28 mouse cellular contexts compared by ENCODE assay signal in the genomic region with DNA sequence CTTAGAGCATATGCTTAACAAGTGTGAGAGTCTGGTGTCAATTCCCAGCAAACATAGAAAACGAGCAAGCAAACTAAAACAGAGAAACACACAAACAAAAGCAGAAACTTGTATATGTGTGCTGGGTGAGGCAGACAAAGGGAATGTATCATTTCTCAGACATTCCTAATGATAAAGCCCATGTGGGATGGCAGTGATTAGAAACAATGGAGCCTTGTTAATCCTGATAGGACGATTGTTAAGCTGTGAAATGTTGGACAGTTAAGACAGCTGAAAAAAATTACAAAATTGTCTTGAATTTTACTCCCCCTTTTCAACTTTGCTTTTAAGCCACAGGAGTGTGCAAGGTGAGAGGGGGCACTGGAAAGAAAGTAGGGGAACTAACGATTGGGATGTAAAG.
"Had no signal": no experiment of that assay in that cellular context is flagged by ENCODE, and none has a peak within 500 bp of the region (broad histone marks: within the 10 kb centered on the region; RNA-seq: fewer than 3 reads in every experiment).

No protein-coding gene starts in this region.

- DNase-seq: cerebellum, adult 8-10 months; cerebellum, adult 9-10 months; cerebellum, adult 9-11 months; cerebellum, postnatal 10 days; cerebellum, postnatal 14 days; cerebellum, postnatal 25 days; cerebellum, postnatal 36 days; embryo, embryonic 11 days; forebrain, postnatal 0 days; gastrocnemius, adult 2 months; gastrocnemius, postnatal 10 days; gastrocnemius, postnatal 14 days; gastrocnemius, postnatal 25 days; gastrocnemius, postnatal 36 days; heart, adult 11 months; heart, adult 18-20 months; heart, adult 2 months had no signal

- H3K9ac ChIP-seq: embryonic facial prominence, embryonic 12.5 days; embryonic facial prominence, embryonic 13.5 days; embryonic facial prominence, embryonic 15.5 days; forebrain, embryonic 12.5 days; forebrain, embryonic 13.5 days; forebrain, embryonic 15.5 days; forebrain, postnatal 0 days had no signal

- H3K27me3 ChIP-seq: embryonic facial prominence, embryonic 12.5 days; embryonic facial prominence, embryonic 13.5 days; embryonic facial prominence, embryonic 15.5 days; forebrain, embryonic 12.5 days; forebrain, embryonic 13.5 days; forebrain, embryonic 15.5 days had no signal

- H3K36me3 ChIP-seq: embryonic facial prominence, embryonic 10.5 days; embryonic facial prominence, embryonic 12.5 days; embryonic facial prominence, embryonic 13.5 days; embryonic facial prominence, embryonic 15.5 days; forebrain, embryonic 10.5 days; forebrain, embryonic 12.5 days; forebrain, embryonic 15.5 days had no signal

- ATAC-seq: forebrain, embryonic 13.5 days; forebrain, embryonic 14.5 days; forebrain, embryonic 15.5 days; forebrain, embryonic 16.5 days; forebrain, postnatal 0 days had no signal

- H3K27ac ChIP-seq: embryonic facial prominence, embryonic 10.5 days; embryonic facial prominence, embryonic 12.5 days; embryonic facial prominence, embryonic 13.5 days; embryonic facial prominence, embryonic 15.5 days; forebrain, embryonic 10.5 days; forebrain, embryonic 12.5 days; forebrain, embryonic 13.5 days; forebrain, embryonic 15.5 days; gastrocnemius, adult 2 months; heart, adult 2 months had no signal

- H3K4me1 ChIP-seq: embryonic facial prominence, embryonic 12.5 days; embryonic facial prominence, embryonic 13.5 days; embryonic facial prominence, embryonic 15.5 days; forebrain, embryonic 12.5 days; forebrain, embryonic 13.5 days; forebrain, embryonic 15.5 days had no signal

- H3K4me3 ChIP-seq: embryonic facial prominence, embryonic 10.5 days; embryonic facial prominence, embryonic 12.5 days; embryonic facial prominence, embryonic 13.5 days; embryonic facial prominence, embryonic 15.5 days; erythroblast, embryonic 14.5 days; forebrain, embryonic 10.5 days; forebrain, embryonic 12.5 days; forebrain, embryonic 13.5 days; forebrain, embryonic 15.5 days; gastrocnemius, adult 2 months; heart, adult 2 months had no signal

- H3K4me2 ChIP-seq: embryonic facial prominence, embryonic 12.5 days; embryonic facial prominence, embryonic 13.5 days; embryonic facial prominence, embryonic 15.5 days; forebrain, embryonic 12.5 days; forebrain, embryonic 13.5 days; forebrain, embryonic 15.5 days had no signal

- H3K9me3 ChIP-seq: embryonic facial prominence, embryonic 10.5 days; embryonic facial prominence, embryonic 12.5 days; embryonic facial prominence, embryonic 13.5 days; embryonic facial prominence, embryonic 15.5 days; forebrain, embryonic 10.5 days; forebrain, embryonic 12.5 days; forebrain, embryonic 13.5 days; forebrain, embryonic 15.5 days had no signal
